Mouse (Mus musculus): ENCODE data around the gene Ppp1r1c. TPM values are rescaled to one million over a fixed set of nuclear protein-coding genes. Genes with fewer than 3 reads are reported as not detected.
"Not testable (repeated sequence)": the region's sequence is repeated elsewhere in the genome, so short reads cannot be mapped to it uniquely, and the experiment has no call there.

The Ppp1r1c gene
- polyA plus RNA-seq, 1 experiment from 2014 or later = 11.2 TPM

GRCm38 (mm10) chr2:79815708-79816484, 108.3 kb downstream of the Ppp1r1c start:
- H3K36me3 ChIP-seq = no peaks in the 10 kb centered on the region
- no peaks in the 10 kb centered on the region for H3K9me3 ChIP-seq (replicated peaks)
- no peaks in the 10 kb centered on the region for H3K4me1 ChIP-seq
- H3K27ac ChIP-seq = no peak overlapping the region
- H3K27me3 ChIP-seq = no peaks in the 10 kb centered on the region
- H3K4me3 ChIP-seq = no peak overlapping the region
- ATAC-seq (ENCODE audit: low FRiP score) = no peak
- no peak overlapping the region for H3K4me2 ChIP-seq (replicated peaks)
- H3K9ac ChIP-seq = no peak overlapping the region
- WGBS = 70% methylated on average over 3 of the region's 3 CpGs

DNA sequence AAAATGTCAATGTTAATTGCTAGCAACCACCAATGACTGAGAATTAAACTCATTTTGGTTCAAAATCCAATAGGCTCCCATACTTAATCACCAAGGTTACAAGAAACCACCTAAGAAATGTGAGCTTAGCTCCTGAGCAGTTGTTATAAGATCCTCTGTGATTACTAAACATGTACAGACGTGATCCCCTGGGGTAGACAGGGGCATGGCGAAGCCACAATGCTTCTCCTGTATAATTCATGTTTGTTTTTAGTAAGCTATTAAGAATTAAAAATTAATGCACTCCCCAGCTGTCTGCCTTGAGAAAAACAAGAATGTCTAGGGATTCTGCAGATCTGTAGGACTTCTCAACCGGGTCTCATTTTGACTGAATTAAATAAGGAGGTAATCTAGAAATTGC, 112.0 kb downstream of the Ppp1r1c start:
- no peak for ATAC-seq (ENCODE audit: low FRiP score)
- Histone ChIP-seq H3K4me2 (replicated peaks) (no peak overlapping the region), H3K9ac (no peak overlapping the region), H3K27ac (no peak overlapping the region), H3K9me3 (replicated peaks) (no peaks in the 10 kb centered on the region), H3K36me3 (no peaks in the 10 kb centered on the region), H3K27me3 (no peaks in the 10 kb centered on the region), H3K4me3 (no peak overlapping the region), H3K4me1 (no peaks in the 10 kb centered on the region)
- 74% methylated on average over 3 of the region's 3 CpGs for WGBS

- Histone ChIP-seq H3K27ac (no peak overlapping the region), H3K4me1 (no peaks in the 10 kb centered on the region), H3K4me3 (no peak overlapping the region), H3K36me3 (no peaks in the 10 kb centered on the region), H3K27me3 (no peaks in the 10 kb centered on the region), H3K9ac (no peak overlapping the region), H3K9me3 (replicated peaks) (no peaks in the 10 kb centered on the region), H3K4me2 (replicated peaks) (no peak overlapping the region)
- WGBS = 85% methylated on average over 4 of the region's 4 CpGs
- ATAC-seq (ENCODE audit: low FRiP score) = no peak
These were observed 118.3 kb downstream of the Ppp1r1c start for GRCm38 (mm10) chr2:79825853-79826252.

DNA sequence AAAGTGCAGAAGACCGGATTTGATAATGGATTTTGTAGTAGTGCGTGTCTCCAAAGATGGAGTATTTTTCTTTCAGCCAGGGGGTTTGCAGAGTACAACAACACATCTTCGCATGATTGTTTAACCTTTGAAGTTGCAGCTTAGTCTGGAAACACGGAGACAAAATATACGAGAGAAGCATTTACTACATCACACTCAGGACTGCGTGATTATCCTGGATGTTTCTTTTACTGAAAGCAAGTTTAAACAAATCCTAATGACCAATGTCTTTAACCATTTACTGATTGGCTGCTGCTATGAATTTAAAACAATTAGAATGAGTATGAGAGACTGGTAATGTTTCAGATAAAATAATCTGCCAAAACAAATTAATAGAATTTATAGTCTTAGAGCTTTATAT, 131.5 kb downstream of the Ppp1r1c start:
- H3K27ac ChIP-seq = no peak overlapping the region
- ATAC-seq (ENCODE audit: low FRiP score) = no peak
- WGBS = 86% methylated on average over 6 of the region's 6 CpGs
- no peak overlapping the region for H3K9ac ChIP-seq
- H3K36me3 ChIP-seq = no peaks in the 10 kb centered on the region
- H3K4me2 ChIP-seq (replicated peaks) = no peak overlapping the region
- H3K27me3 ChIP-seq = no peaks in the 10 kb centered on the region
- H3K9me3 ChIP-seq (replicated peaks) = no peaks in the 10 kb centered on the region
- H3K4me3 ChIP-seq = no peak overlapping the region
- H3K4me1 ChIP-seq = no peaks in the 10 kb centered on the region

- Histone ChIP-seq H3K27me3 (no peaks in the 10 kb centered on the region), H3K4me1 (no peaks in the 10 kb centered on the region), H3K36me3 (no peaks in the 10 kb centered on the region), H3K4me2 (replicated peaks) (no peak overlapping the region), H3K27ac (no peak overlapping the region), H3K4me3 (no peak overlapping the region), H3K9me3 (replicated peaks) (no peaks in the 10 kb centered on the region), H3K9ac (no peak overlapping the region)
- 75% methylated on average over 5 of the region's 5 CpGs for WGBS
- no peak for ATAC-seq (ENCODE audit: low FRiP score)
These were observed 131.9 kb downstream of the Ppp1r1c start for GRCm38 (mm10) chr2:79839513-79839912.

- H3K36me3 ChIP-seq; H3K4me1 ChIP-seq; H3K4me2 ChIP-seq (replicated peaks); H3K9ac ChIP-seq; H3K27ac ChIP-seq; ATAC-seq (ENCODE audit: low FRiP score); H3K9me3 ChIP-seq (replicated peaks); H3K4me3 ChIP-seq; H3K27me3 ChIP-seq: not testable (repeated sequence)
- WGBS = 88% methylated on average over 13 of the region's 13 CpGs
These were observed 139.8 kb downstream of the Ppp1r1c start for GRCm38 (mm10) chr2:79847396-79847795.

- ATAC-seq (ENCODE audit: low FRiP score) = no peak
- no peaks in the 10 kb centered on the region for H3K36me3 ChIP-seq
- H3K9ac ChIP-seq = no peak overlapping the region
- H3K4me2 ChIP-seq (replicated peaks) = no peak overlapping the region
- WGBS = 86% methylated on average over 1 of the region's 1 CpGs
- no peaks in the 10 kb centered on the region for H3K4me1 ChIP-seq
- no peaks in the 10 kb centered on the region for H3K9me3 ChIP-seq (replicated peaks)
- H3K4me3 ChIP-seq = no peak overlapping the region
- H3K27me3 ChIP-seq = no peaks in the 10 kb centered on the region
- no peak overlapping the region for H3K27ac ChIP-seq
These were observed 149.3 kb downstream of the Ppp1r1c start for GRCm38 (mm10) chr2:79856874-79857273.

- Histone ChIP-seq H3K27me3 (no peaks in the 10 kb centered on the region), H3K9ac (no peak overlapping the region), H3K4me1 (no peaks in the 10 kb centered on the region), H3K27ac (no peak overlapping the region), H3K4me2 (replicated peaks) (no peak overlapping the region), H3K9me3 (replicated peaks) (no peaks in the 10 kb centered on the region), H3K36me3 (no peaks in the 10 kb centered on the region), H3K4me3 (no peak overlapping the region)
- peak; percentile 78 for ATAC-seq (ENCODE audit: low FRiP score)
- WGBS = 51% methylated on average over 9 of the region's 9 CpGs
These were observed 157.9 kb downstream of the Ppp1r1c start for GRCm38 (mm10) chr2:79865275-79865999.

Other genes starting within 250 kb of the Ppp1r1c start
- 7.4 and 8.1 TPM in 2 replicates for gene Itprid2, start 72.4 kb upstream of the Ppp1r1c start, polyA plus RNA-seq (2016; fragmentation: Nextera tagmentation; extraction: Ambion mirVana)

All from hindbrain, embryonic 12.5 days (tissue).